Mouse (Mus musculus): ENCODE data around the gene Gipc3.

Gene Gipc3

GRCm38 (mm10) chr10:81342686-81343505 is at the start of gene Gipc3:
Gipc3 (minus strand) TSS chr10:81343266.
- no peak for DNase-seq (ENCODE audit: low read depth, low spot score)

GRCm38 (mm10) chr10:81392781-81393185 is 49.7 kb upstream of the Gipc3 start, which contains the start of gene Smim24:
Smim24 (plus strand) TSS chr10:81393051.
- DNase-seq (ENCODE audit: low read depth, low spot score) = no peak

GRCm38 (mm10) chr10:81392270-81392669 is 49.2 kb upstream of the Gipc3 start:
- DNase-seq (ENCODE audit: low read depth, low spot score) = no peak

GRCm38 (mm10) chr10:81390678-81390965 is 47.6 kb upstream of the Gipc3 start:
- no peak for DNase-seq (ENCODE audit: low read depth, low spot score)

GRCm38 (mm10) chr10:81389801-81390677 is 47.0 kb upstream of the Gipc3 start:
- peak; percentile 72 for DNase-seq (ENCODE audit: low read depth, low spot score)

- DNase-seq (ENCODE audit: low read depth, low spot score) = no peak
Observed at GRCm38 (mm10) chr10:81389373-81389772, 46.3 kb upstream of the Gipc3 start.

GRCm38 (mm10) chr10:81388505-81389055 is 45.5 kb upstream of the Gipc3 start, which contains the start of gene Gm48552:
Gm48552 (plus strand) TSS chr10:81389005.
- DNase-seq (ENCODE audit: low read depth, low spot score) = no peak

- no peak for DNase-seq (ENCODE audit: low read depth, low spot score)
Observed at GRCm38 (mm10) chr10:81387716-81388115, 44.6 kb upstream of the Gipc3 start.

- DNase-seq (ENCODE audit: low read depth, low spot score) = no peak
Observed at GRCm38 (mm10) chr10:81385603-81386306, 42.7 kb upstream of the Gipc3 start.

- DNase-seq (ENCODE audit: low read depth, low spot score) = no peak
Observed at GRCm38 (mm10) chr10:81384605-81384982, 41.5 kb upstream of the Gipc3 start.

- DNase-seq (ENCODE audit: low read depth, low spot score) = peak; percentile 99
Observed at GRCm38 (mm10) chr10:81383802-81384604, 40.9 kb upstream of the Gipc3 start, which contains the start of the genes Dohh and Gm48551. Dohh (plus strand) TSS chr10:81384428. Gm48551 (plus strand) TSS chr10:81384466.

- DNase-seq (ENCODE audit: low read depth, low spot score) = no peak
Observed at GRCm38 (mm10) chr10:81382039-81382438, 39.0 kb upstream of the Gipc3 start.

- no peak for DNase-seq (ENCODE audit: low read depth, low spot score)
Observed at GRCm38 (mm10) chr10:81379809-81380378, 36.8 kb upstream of the Gipc3 start.

- DNase-seq (ENCODE audit: low read depth, low spot score) = no peak
Observed at GRCm38 (mm10) chr10:81379183-81379553, 36.1 kb upstream of the Gipc3 start.

GRCm38 (mm10) chr10:81378553-81379182 is 35.6 kb upstream of the Gipc3 start:
- peak; percentile 100 for DNase-seq (ENCODE audit: low read depth, low spot score)

GRCm38 (mm10) chr10:81377793-81378552 is 34.9 kb upstream of the Gipc3 start, which contains the start of gene Fzr1:
Fzr1 (minus strand) TSS chr10:81378516.
- no peak for DNase-seq (ENCODE audit: low read depth, low spot score)

GRCm38 (mm10) chr10:81377362-81377664 is 34.2 kb upstream of the Gipc3 start:
- no peak for DNase-seq (ENCODE audit: low read depth, low spot score)

- no peak for DNase-seq (ENCODE audit: low read depth, low spot score)
Observed at GRCm38 (mm10) chr10:81376561-81377361, 33.7 kb upstream of the Gipc3 start.

All from mesoderm, embryonic 11.5 days (tissue).